Mouse (Mus musculus) hindbrain, embryonic 11.5 days (tissue): ENCODE measurements at regions not wholly inside any gene's neighbourhood (a gene's known extent, or its start where the extent isn't known, plus 50 kb on each side); places are given as distances from the start of the nearest gene placed in this dataset.

Experiments
- ATAC-seq: fragments of 200-750 bp; cut with Nextera tagmentation; 2 replicates; pipeline ENCODE4 v1.8.0; 2017; ENCODE audit warnings: mild to moderate bottlenecking, moderate TSS enrichment, moderate library complexity; ENCODE audit not compliant: low FRiP score
- DNase-seq: peaks from one replicate; pipeline ENCODE4 v3.0.0-alpha.2; 2015; ENCODE audit warnings: low spot score
- H3K27ac ChIP-seq: fragments of 300-500 bp; sonication (generic); 2 replicates; pipeline ENCODE4 v1.5.1; 2014; ENCODE audit warnings: mild to moderate bottlenecking, low read depth, low read length
- H3K27me3 ChIP-seq: fragments of 300-500 bp; sonication (generic); 2 replicates; pipeline ENCODE4 v1.6.1; 2014; ENCODE audit warnings: mild to moderate bottlenecking, low read length, moderate library complexity, mixed read lengths; ENCODE audit not compliant: control insufficient read depth, insufficient read depth
- H3K36me3 ChIP-seq: fragments of 300-500 bp; sonication (generic); 2 replicates; pipeline ENCODE4 v1.6.1; 2014; ENCODE audit warnings: mild to moderate bottlenecking, low read length, moderate library complexity, mixed read lengths; ENCODE audit not compliant: control insufficient read depth, insufficient read depth
- H3K4me1 ChIP-seq: fragments of 300-500 bp; sonication (generic); replicated peaks from 2 replicates; pipeline ENCODE4 v1.6.1; 2014; ENCODE audit warnings: low read length, mixed read lengths; ENCODE audit not compliant: control insufficient read depth, insufficient read depth
- H3K4me2 ChIP-seq: fragments of 300-500 bp; sonication (generic); replicated peaks from 2 replicates; pipeline ENCODE4 v1.6.1; 2014; ENCODE audit warnings: mild to moderate bottlenecking, low read depth, low read length
- H3K4me3 ChIP-seq: fragments of 300-500 bp; sonication (generic); 2 replicates; pipeline ENCODE4 v1.5.1; 2014; ENCODE audit warnings: low read depth, low read length
- H3K9ac ChIP-seq: fragments of 300-500 bp; sonication (generic); 2 replicates; pipeline ENCODE4 v1.6.1; 2014; ENCODE audit warnings: low read depth, low read length
- H3K9me3 ChIP-seq: fragments of 300-500 bp; sonication (generic); 2 replicates; pipeline ENCODE4 v1.6.1; 2016; ENCODE audit warnings: low read length; ENCODE audit not compliant: control insufficient read depth
- WGBS: fragments of 180-500 bp; shearing (Covaris S2); extraction: QIAGEN DNeasy Blood & Tissue Kit; methylation state at CpG from one replicate; pipeline ENCODE4 v1.1.7; 2014; 5-methylcytosine and 5-hydroxymethylcytosine counted together

GRCm38 (mm10) chr6:51272136-51272736, 160.2 kb upstream of the Nfe2l3 start:
- Histone ChIP-seq H3K27ac (peak overlapping the region; percentile 75), H3K4me3 (no peak overlapping the region), H3K4me2 (no peak overlapping the region), H3K9ac (no peak overlapping the region), H3K36me3 (no peaks in the 10 kb centered on the region), H3K9me3 (no peaks in the 10 kb centered on the region), H3K4me1 (0 out of 2 replicates have a peak, but pooled peaks cover 3% of the 10 kb centered on the region), H3K27me3 (peaks cover 5% of the 10 kb centered on the region; the same call in 1 of the 2 replicates)
- 74% methylated on average over 19 of the region's 19 CpGs for WGBS
- peak; percentile 38; the same call in 1 of the 2 replicates for ATAC-seq
- peak; percentile 16 for DNase-seq

DNA sequence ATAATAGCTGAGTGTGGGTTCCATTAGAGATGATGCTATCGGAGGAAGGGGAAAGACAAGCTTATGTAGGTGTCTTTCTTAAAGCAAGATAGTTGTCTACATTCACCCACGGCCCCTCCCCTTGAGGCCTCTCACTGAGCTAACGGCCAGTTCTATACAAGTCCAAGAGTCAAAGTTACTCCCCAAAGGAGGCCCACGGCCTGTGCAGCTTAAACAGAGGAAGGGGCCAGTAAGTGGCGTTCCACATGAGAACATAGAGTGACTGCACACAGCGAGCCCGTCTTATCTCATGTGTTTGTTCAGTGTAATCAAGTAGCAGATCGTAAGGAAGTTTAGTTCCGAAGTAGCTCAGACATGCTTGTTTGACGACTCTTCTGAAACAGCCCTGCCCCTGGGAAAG, 153.0 kb upstream of the Nfe2l3 start:
- no peak overlapping the region for H3K4me3 ChIP-seq
- 91% methylated on average over 10 of the region's 10 CpGs for whole genome bisulfite sequencing
- no peaks in the 10 kb centered on the region for H3K4me1 ChIP-seq
- H3K36me3 ChIP-seq = no peaks in the 10 kb centered on the region
- ATAC-seq = no peak
- H3K9me3 ChIP-seq = no peaks in the 10 kb centered on the region
- no peak for DNase-seq
- H3K27me3 ChIP-seq = no peaks in the 10 kb centered on the region
- no peak overlapping the region for H3K27ac ChIP-seq
- H3K9ac ChIP-seq = no peak overlapping the region
- no peak overlapping the region for H3K4me2 ChIP-seq

GRCm38 (mm10) chr6:51280231-51280630, 152.2 kb upstream of the Nfe2l3 start:
- Histone ChIP-seq H3K36me3 (no peaks in the 10 kb centered on the region), H3K9ac (no peak overlapping the region), H3K27ac (no peak overlapping the region), H3K4me2 (no peak overlapping the region), H3K9me3 (no peaks in the 10 kb centered on the region), H3K27me3 (no peaks in the 10 kb centered on the region), H3K4me3 (no peak overlapping the region), H3K4me1 (no peaks in the 10 kb centered on the region)
- no peak for DNase-seq
- 82% methylated on average over 7 of the region's 7 CpGs for WGBS
- ATAC-seq = no peak

GRCm38 (mm10) chr6:51283916-51284706, 148.4 kb upstream of the Nfe2l3 start:
- WGBS = 78% methylated on average over 11 of the region's 11 CpGs
- H3K4me1 ChIP-seq = no peaks in the 10 kb centered on the region
- no peak overlapping the region for H3K9ac ChIP-seq
- no peaks in the 10 kb centered on the region for H3K27me3 ChIP-seq
- H3K36me3 ChIP-seq = no peaks in the 10 kb centered on the region
- ATAC-seq (no peak), DNase-seq (no peak)
- no peak overlapping the region for H3K4me3 ChIP-seq
- no peaks in the 10 kb centered on the region for H3K9me3 ChIP-seq
- no peak overlapping the region for H3K4me2 ChIP-seq
- H3K27ac ChIP-seq = no peak overlapping the region

- no peaks in the 10 kb centered on the region for H3K9me3 ChIP-seq
- DNase-seq (no peak), ATAC-seq (no peak)
- no peak overlapping the region for H3K27ac ChIP-seq
- H3K36me3 ChIP-seq = no peaks in the 10 kb centered on the region
- H3K9ac ChIP-seq = no peak overlapping the region
- 81% methylated on average over 9 of the region's 9 CpGs for WGBS
- no peak overlapping the region for H3K4me3 ChIP-seq
- H3K27me3 ChIP-seq = no peaks in the 10 kb centered on the region
- no peaks in the 10 kb centered on the region for H3K4me1 ChIP-seq
- H3K4me2 ChIP-seq = no peak overlapping the region
Observed at GRCm38 (mm10) chr6:51284881-51285280, 147.6 kb upstream of the Nfe2l3 start.

- no peak overlapping the region for H3K9ac ChIP-seq
Observed at GRCm38 (mm10) chr6:51286836-51287235, 145.6 kb upstream of the Nfe2l3 start.

DNA sequence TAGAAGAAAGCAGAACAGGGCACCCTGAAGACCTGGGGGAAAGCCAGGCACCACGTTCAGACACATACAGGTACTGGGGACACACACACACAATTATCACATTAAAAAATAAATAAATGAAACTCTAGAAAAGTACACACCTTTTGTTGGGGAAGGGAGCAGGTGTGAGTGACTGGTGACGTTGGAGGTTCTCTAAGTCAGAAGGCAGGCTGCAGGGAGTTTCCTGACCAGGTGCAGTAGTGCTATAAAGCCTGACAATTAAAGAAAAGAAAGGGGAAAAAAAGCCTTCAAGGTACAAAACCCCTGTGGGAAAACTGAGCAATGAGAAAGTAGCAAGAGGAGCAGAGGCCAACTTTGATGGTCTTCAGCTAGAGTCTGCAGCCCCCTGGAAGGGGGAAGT, 145.1 kb upstream of the Nfe2l3 start:
- WGBS = 74% methylated on average over 2 of the region's 2 CpGs
- ATAC-seq = no peak
- H3K9ac ChIP-seq = no peak overlapping the region

More at GRCm38 (mm10) chr6:51286836-51287235, 145.6 kb upstream of the Nfe2l3 start:
- Histone ChIP-seq H3K4me2 (no peak overlapping the region), H3K4me1 (no peaks in the 10 kb centered on the region), H3K9me3 (no peaks in the 10 kb centered on the region), H3K27me3 (no peaks in the 10 kb centered on the region), H3K27ac (no peak overlapping the region), H3K36me3 (no peaks in the 10 kb centered on the region), H3K4me3 (no peak overlapping the region)
- WGBS = 65% methylated on average over 2 of the region's 2 CpGs
- DNase-seq = no peak
- ATAC-seq = no peak

DNA sequence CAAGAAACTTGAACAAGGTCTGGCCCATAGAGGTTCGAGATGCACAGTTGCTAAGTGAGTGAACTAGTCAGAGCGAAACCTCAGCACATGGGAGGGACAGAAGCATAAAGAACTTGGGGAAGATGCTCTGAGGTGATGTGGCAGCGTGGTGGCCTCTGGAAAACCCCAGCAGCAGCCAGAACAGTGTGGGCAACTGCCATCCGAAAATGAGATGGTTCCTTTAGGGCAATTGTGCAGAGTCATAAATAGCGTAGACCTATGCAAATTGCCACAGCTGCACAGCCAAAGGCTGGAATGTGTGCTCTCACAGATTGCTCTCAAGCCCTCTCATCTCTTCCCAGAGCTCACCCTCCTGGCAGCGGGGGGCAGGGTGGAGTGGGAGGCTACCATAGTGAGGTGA, 144.7 kb upstream of the Nfe2l3 start:
- no peak overlapping the region for H3K4me2 ChIP-seq
- no peaks in the 10 kb centered on the region for H3K4me1 ChIP-seq
- DNase-seq = no peak
- no peak overlapping the region for H3K4me3 ChIP-seq
- H3K27ac ChIP-seq = no peak overlapping the region
- H3K9me3 ChIP-seq = no peaks in the 10 kb centered on the region
- no peaks in the 10 kb centered on the region for H3K27me3 ChIP-seq
- no peak for ATAC-seq
- no peaks in the 10 kb centered on the region for H3K36me3 ChIP-seq
- no peak overlapping the region for H3K9ac ChIP-seq
- WGBS = 75% methylated on average over 6 of the region's 6 CpGs

More for the DNA sequence above, 145.1 kb upstream of the Nfe2l3 start:
- H3K4me1 ChIP-seq = no peaks in the 10 kb centered on the region
- H3K4me3 ChIP-seq = no peak overlapping the region
- no peaks in the 10 kb centered on the region for H3K36me3 ChIP-seq
- H3K9me3 ChIP-seq = no peaks in the 10 kb centered on the region
- no peaks in the 10 kb centered on the region for H3K27me3 ChIP-seq
- no peak overlapping the region for H3K4me2 ChIP-seq
- no peak for DNase-seq
- no peak overlapping the region for H3K27ac ChIP-seq
